Mouse (Mus musculus): ENCODE results near the gene Nebl. TPM values are rescaled to one million over a fixed set of nuclear protein-coding genes. Genes with fewer than 3 reads are reported as not detected.

Gene Nebl
- polyA plus RNA-seq, 1 experiment from 2014 or later, result 19.5 TPM

GRCm38 (mm10) chr2:17705964-17706363 lies 25.3 kb downstream of the Nebl start:
- Histone ChIP-seq H3K4me3 (replicated peaks) (no peak overlapping the region), H3K9ac (no peak overlapping the region), H3K27ac (replicated peaks) (no peak overlapping the region), H3K9me3 (replicated peaks) (no peaks in the 10 kb centered on the region), H3K4me1 (no peaks in the 10 kb centered on the region), H3K4me2 (replicated peaks) (no peak overlapping the region), H3K27me3 (no peaks in the 10 kb centered on the region), H3K36me3 (no peaks in the 10 kb centered on the region)
- ATAC-seq (ENCODE audit: insufficient number of reproducible peaks, low FRiP score, low TSS enrichment, low read depth), result no peak
- WGBS, result 66% methylated on average over 5 of the region's 5 CpGs

GRCm38 (mm10) chr2:17705426-17705825 lies 25.8 kb downstream of the Nebl start:
- no peaks in the 10 kb centered on the region for H3K9me3 ChIP-seq (replicated peaks)
- no peak overlapping the region for H3K4me2 ChIP-seq (replicated peaks)
- H3K4me1 ChIP-seq, result no peaks in the 10 kb centered on the region
- H3K27ac ChIP-seq (replicated peaks), result no peak overlapping the region
- ATAC-seq (ENCODE audit: insufficient number of reproducible peaks, low FRiP score, low TSS enrichment, low read depth), result no peak
- WGBS, result 40% methylated on average over 3 of the region's 3 CpGs
- no peaks in the 10 kb centered on the region for H3K36me3 ChIP-seq
- no peak overlapping the region for H3K4me3 ChIP-seq (replicated peaks)
- H3K27me3 ChIP-seq, result no peaks in the 10 kb centered on the region
- no peak overlapping the region for H3K9ac ChIP-seq

DNA sequence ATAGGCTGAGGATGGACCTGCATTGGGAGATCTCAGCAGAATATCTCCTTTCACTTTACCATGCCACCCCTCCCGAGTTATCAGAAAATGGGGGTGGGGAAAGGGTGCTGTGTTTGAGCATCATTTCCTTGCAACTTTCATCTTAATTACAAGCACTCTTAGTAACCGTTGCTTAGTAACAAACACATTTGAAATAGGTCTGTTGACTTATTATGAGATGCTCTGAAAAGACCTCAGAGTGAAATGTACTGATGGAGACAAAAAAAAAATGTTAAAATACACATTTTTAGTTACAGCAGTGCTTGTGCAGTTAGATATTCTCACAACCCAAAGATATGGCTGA lies 28.1 kb downstream of the Nebl start:
- no peak overlapping the region for H3K4me2 ChIP-seq (replicated peaks)
- H3K36me3 ChIP-seq, result no peaks in the 10 kb centered on the region
- H3K9me3 ChIP-seq (replicated peaks), result no peaks in the 10 kb centered on the region
- H3K27me3 ChIP-seq, result no peaks in the 10 kb centered on the region
- no peaks in the 10 kb centered on the region for H3K4me1 ChIP-seq
- no peak overlapping the region for H3K9ac ChIP-seq
- H3K4me3 ChIP-seq (replicated peaks), result no peak overlapping the region
- no peak overlapping the region for H3K27ac ChIP-seq (replicated peaks)
- ATAC-seq (ENCODE audit: insufficient number of reproducible peaks, low FRiP score, low TSS enrichment, low read depth), result no peak
- 69% methylated on average over 2 of the region's 2 CpGs for WGBS

- H3K9ac ChIP-seq, result no peak overlapping the region
- WGBS, result 52% methylated on average over 7 of the region's 7 CpGs
- no peaks in the 10 kb centered on the region for H3K9me3 ChIP-seq (replicated peaks)
- H3K27ac ChIP-seq (replicated peaks), result no peak overlapping the region
- H3K4me1 ChIP-seq, result no peaks in the 10 kb centered on the region
- H3K4me2 ChIP-seq (replicated peaks), result no peak overlapping the region
- H3K4me3 ChIP-seq (replicated peaks), result no peak overlapping the region
- no peaks in the 10 kb centered on the region for H3K27me3 ChIP-seq
- no peak for ATAC-seq (ENCODE audit: insufficient number of reproducible peaks, low FRiP score, low TSS enrichment, low read depth)
- no peaks in the 10 kb centered on the region for H3K36me3 ChIP-seq
Measured at GRCm38 (mm10) chr2:17702481-17703169, 28.6 kb downstream of the Nebl start.

- Histone ChIP-seq H3K27me3 (no peaks in the 10 kb centered on the region), H3K9me3 (replicated peaks) (no peaks in the 10 kb centered on the region), H3K4me3 (replicated peaks) (no peak overlapping the region), H3K9ac (no peak overlapping the region), H3K4me2 (replicated peaks) (no peak overlapping the region), H3K4me1 (no peaks in the 10 kb centered on the region), H3K27ac (replicated peaks) (no peak overlapping the region), H3K36me3 (no peaks in the 10 kb centered on the region)
- ATAC-seq (ENCODE audit: insufficient number of reproducible peaks, low FRiP score, low TSS enrichment, low read depth), result no peak
- WGBS, result 39% methylated on average over 4 of the region's 4 CpGs
Measured at GRCm38 (mm10) chr2:17698161-17699087, 32.8 kb downstream of the Nebl start.

GRCm38 (mm10) chr2:17692926-17693325 lies 38.3 kb downstream of the Nebl start:
- no peak for ATAC-seq (ENCODE audit: insufficient number of reproducible peaks, low FRiP score, low TSS enrichment, low read depth)
- H3K4me2 ChIP-seq (replicated peaks), result no peak overlapping the region
- 77% methylated on average over 2 of the region's 2 CpGs for WGBS

GRCm38 (mm10) chr2:17690264-17690663 lies 41.0 kb downstream of the Nebl start:
- Histone ChIP-seq H3K9ac (no peak overlapping the region), H3K4me2 (replicated peaks) (no peak overlapping the region), H3K27me3 (no peaks in the 10 kb centered on the region), H3K9me3 (replicated peaks) (no peaks in the 10 kb centered on the region), H3K4me1 (0 out of 2 replicates have a peak, but pooled peaks cover 3% of the 10 kb centered on the region), H3K36me3 (no peaks in the 10 kb centered on the region), H3K4me3 (replicated peaks) (no peak overlapping the region), H3K27ac (replicated peaks) (no peak overlapping the region)
- ATAC-seq (ENCODE audit: insufficient number of reproducible peaks, low FRiP score, low TSS enrichment, low read depth), result no peak
- 60% methylated on average over 5 of the region's 5 CpGs for WGBS

More at GRCm38 (mm10) chr2:17692926-17693325, 38.3 kb downstream of the Nebl start:
- Histone ChIP-seq H3K36me3 (no peaks in the 10 kb centered on the region), H3K9me3 (replicated peaks) (no peaks in the 10 kb centered on the region), H3K27me3 (no peaks in the 10 kb centered on the region), H3K4me1 (no peaks in the 10 kb centered on the region), H3K9ac (no peak overlapping the region), H3K27ac (replicated peaks) (no peak overlapping the region), H3K4me3 (replicated peaks) (no peak overlapping the region)

- no peak for ATAC-seq (ENCODE audit: insufficient number of reproducible peaks, low FRiP score, low TSS enrichment, low read depth)
Measured at GRCm38 (mm10) chr2:17687141-17687540, 44.1 kb downstream of the Nebl start.

GRCm38 (mm10) chr2:17683326-17684040 lies 47.8 kb downstream of the Nebl start:
- Histone ChIP-seq H3K27ac (replicated peaks) (no peak overlapping the region), H3K9ac (no peak overlapping the region), H3K27me3 (no peaks in the 10 kb centered on the region), H3K4me3 (replicated peaks) (no peak overlapping the region), H3K4me2 (replicated peaks) (no peak overlapping the region), H3K9me3 (replicated peaks) (no peaks in the 10 kb centered on the region), H3K36me3 (no peaks in the 10 kb centered on the region), H3K4me1 (peaks cover 12% of the 10 kb centered on the region)
- 0 out of 2 replicates have a peak, but pooled peaks have one; percentile 24 for ATAC-seq (ENCODE audit: insufficient number of reproducible peaks, low FRiP score, low TSS enrichment, low read depth)
- 41% methylated on average over 4 of the region's 4 CpGs for WGBS

More at GRCm38 (mm10) chr2:17687141-17687540, 44.1 kb downstream of the Nebl start:
- Histone ChIP-seq H3K9me3 (replicated peaks) (no peaks in the 10 kb centered on the region), H3K36me3 (no peaks in the 10 kb centered on the region), H3K27ac (replicated peaks) (no peak overlapping the region), H3K4me3 (replicated peaks) (no peak overlapping the region), H3K4me1 (peaks cover 12% of the 10 kb centered on the region), H3K27me3 (no peaks in the 10 kb centered on the region), H3K4me2 (replicated peaks) (no peak overlapping the region), H3K9ac (no peak overlapping the region)
- 50% methylated on average over 6 of the region's 6 CpGs for whole genome bisulfite sequencing

DNA sequence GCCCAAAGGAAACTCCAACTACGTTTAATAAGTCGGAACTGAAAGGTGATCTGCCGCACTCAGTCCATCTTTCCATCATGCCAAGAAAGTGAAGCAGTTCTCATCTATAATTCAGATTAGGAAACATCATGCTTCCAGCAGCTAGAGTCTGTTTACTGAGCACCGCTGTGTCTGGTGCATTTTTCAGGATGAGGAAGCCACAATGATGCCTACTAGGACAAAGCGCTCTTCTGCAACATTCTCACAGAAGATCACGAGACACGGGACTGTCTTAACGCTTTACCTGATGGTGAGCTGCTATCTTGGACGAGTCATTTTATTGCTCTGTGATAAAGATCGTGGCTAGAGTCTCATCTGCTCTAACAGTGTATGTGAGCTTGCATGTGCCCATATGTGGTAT lies 59.1 kb downstream of the Nebl start:
- ATAC-seq (ENCODE audit: insufficient number of reproducible peaks, low FRiP score, low TSS enrichment, low read depth), result no peak
- H3K27ac ChIP-seq (replicated peaks), result no peak overlapping the region
- 86% methylated on average over 10 of the region's 10 CpGs for WGBS

DNA sequence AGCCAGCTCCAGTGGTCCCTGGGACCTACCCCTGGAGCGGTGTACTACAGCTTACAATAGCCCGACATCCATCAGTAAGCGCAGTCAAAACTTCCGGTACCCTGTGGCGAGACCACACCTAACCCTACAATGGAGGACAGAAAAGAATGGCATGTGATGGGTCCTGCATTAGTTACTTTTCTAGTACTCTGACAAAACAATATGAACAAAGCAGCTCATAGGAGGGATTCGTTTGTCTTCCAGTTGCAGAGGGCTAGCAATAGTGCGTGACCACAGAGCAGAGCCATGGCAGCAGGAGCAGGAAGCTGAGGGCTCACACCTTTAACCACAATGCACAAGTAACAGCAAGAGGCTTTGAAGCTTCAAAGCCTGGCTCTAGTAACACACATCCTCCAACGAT lies 59.7 kb downstream of the Nebl start:
- no peaks in the 10 kb centered on the region for H3K36me3 ChIP-seq
- 86% methylated on average over 8 of the region's 8 CpGs for WGBS
- no peak for ATAC-seq (ENCODE audit: insufficient number of reproducible peaks, low FRiP score, low TSS enrichment, low read depth)

More for the DNA sequence above, 59.1 kb downstream of the Nebl start:
- Histone ChIP-seq H3K9me3 (replicated peaks) (no peaks in the 10 kb centered on the region), H3K36me3 (no peaks in the 10 kb centered on the region), H3K4me3 (replicated peaks) (no peak overlapping the region), H3K9ac (no peak overlapping the region), H3K27me3 (no peaks in the 10 kb centered on the region), H3K4me1 (no peaks in the 10 kb centered on the region), H3K4me2 (replicated peaks) (no peak overlapping the region)

More for the DNA sequence above, 59.7 kb downstream of the Nebl start:
- H3K27me3 ChIP-seq, result no peaks in the 10 kb centered on the region
- no peak overlapping the region for H3K4me3 ChIP-seq (replicated peaks)
- no peaks in the 10 kb centered on the region for H3K4me1 ChIP-seq
- H3K9ac ChIP-seq, result no peak overlapping the region
- no peak overlapping the region for H3K27ac ChIP-seq (replicated peaks)
- no peak overlapping the region for H3K4me2 ChIP-seq (replicated peaks)
- H3K9me3 ChIP-seq (replicated peaks), result no peaks in the 10 kb centered on the region

Data from embryonic facial prominence, embryonic 15.5 days (tissue).